Mouse (Mus musculus): ENCODE measurements around the gene Ormdl1.

DNA sequence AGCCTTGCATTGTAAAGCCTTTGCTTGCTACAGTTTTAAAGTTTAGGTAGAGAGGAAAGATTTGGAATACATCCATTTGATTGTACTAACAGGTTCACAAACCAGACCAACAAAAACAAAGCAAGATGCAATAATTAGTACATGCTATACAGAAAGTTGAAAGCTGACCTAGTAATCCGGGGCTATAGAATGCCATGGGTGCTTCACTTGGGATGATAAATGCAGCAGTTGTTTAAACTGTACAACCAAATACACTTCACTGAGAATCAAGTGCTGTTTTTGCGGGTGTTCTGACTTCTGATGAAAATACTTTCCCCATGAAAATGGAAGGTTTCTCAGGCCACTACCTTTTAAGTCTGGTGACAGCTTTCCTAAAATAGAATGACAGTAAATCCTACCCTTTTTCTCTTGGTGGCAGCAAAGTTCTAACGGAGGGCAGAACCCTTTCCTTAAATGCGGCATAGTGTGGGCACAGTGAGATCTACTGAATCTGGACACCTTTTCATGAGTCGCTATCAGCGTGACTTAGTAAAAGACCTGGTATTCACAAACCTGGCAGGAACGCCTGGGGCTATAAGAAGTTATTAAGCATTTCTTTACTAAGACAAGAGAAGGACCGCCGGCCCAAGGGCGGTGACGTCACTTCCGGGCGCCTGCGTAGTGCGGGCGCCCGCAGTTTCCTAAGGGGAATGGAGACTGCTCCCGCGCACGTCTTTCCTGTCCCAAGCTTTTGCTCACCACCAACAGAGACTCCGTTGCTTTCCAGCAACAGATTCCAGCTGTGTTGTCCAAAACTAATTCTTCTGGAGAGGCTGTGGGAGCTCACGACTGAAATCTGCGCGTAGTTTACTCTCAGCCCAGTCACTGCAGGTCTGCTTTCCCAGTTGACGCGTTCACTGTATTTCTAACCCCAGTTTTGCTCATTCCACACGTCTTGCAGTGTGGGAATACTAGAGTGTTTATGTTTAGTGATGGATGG is 16.4 kb downstream of the Ormdl1 start, which contains the start of gene Osgepl1:
- TF ChIP-seq GATA1 (IDR thresholded peaks at IDR 0.05; ENCODE audit: borderline replicate concordance, low read length), result no peak
- peak; percentile 60; the same call in 1 of the 2 replicates for TF ChIP-seq FLI1 (IDR thresholded peaks at IDR 0.05; ENCODE audit: low read length)

All from megakaryocyte, embryonic 14.5 days (primary cell).